Mouse (Mus musculus): ENCODE measurements around the gene Olfr1377.
"Not testable (repeated sequence)": the region's sequence is repeated elsewhere in the genome, so short reads cannot be mapped to it uniquely, and the experiment has no call there.

The Olfr1377 gene

GRCm38 (mm10) chr11:50981667-50982066, at the start of gene Olfr1377:
Gene Olfr1377, plus strand, starts transcription at chr11:50981967.
- no peak for DNase-seq (ENCODE audit: low spot score)

- DNase-seq (ENCODE audit: low spot score): no peak
Measured at GRCm38 (mm10) chr11:50932040-50932439, 49.7 kb upstream of the Olfr1377 start.

- DNase-seq (ENCODE audit: low spot score): no peak
Measured at GRCm38 (mm10) chr11:50938435-50938834, 43.3 kb upstream of the Olfr1377 start.

- no peak for DNase-seq (ENCODE audit: low spot score)
Measured at GRCm38 (mm10) chr11:50939621-50940366, 42.0 kb upstream of the Olfr1377 start.

- DNase-seq (ENCODE audit: low spot score): no peak
Measured at GRCm38 (mm10) chr11:50942386-50942785, 39.4 kb upstream of the Olfr1377 start.

- no peak for DNase-seq (ENCODE audit: low spot score)
Measured at GRCm38 (mm10) chr11:50943506-50943905, 38.3 kb upstream of the Olfr1377 start, which contains the start of gene 4933414I15Rik. Gene 4933414I15Rik, minus strand, starts transcription at chr11:50943765.

- DNase-seq (ENCODE audit: low spot score): no peak
Measured at GRCm38 (mm10) chr11:50952290-50952689, 29.5 kb upstream of the Olfr1377 start.

GRCm38 (mm10) chr11:50953665-50954064, 28.1 kb upstream of the Olfr1377 start, which contains the start of gene Prop1:
Gene Prop1, minus strand, starts transcription at chr11:50953765.
- DNase-seq (ENCODE audit: low spot score): no peak

GRCm38 (mm10) chr11:50964886-50965285, 16.9 kb upstream of the Olfr1377 start:
- no peak for DNase-seq (ENCODE audit: low spot score)

- DNase-seq (ENCODE audit: low spot score): no peak
Measured at GRCm38 (mm10) chr11:50966230-50966629, 15.5 kb upstream of the Olfr1377 start, which contains the start of gene Olfr1378. Gene Olfr1378, plus strand, starts transcription at chr11:50966530.

GRCm38 (mm10) chr11:50977216-50977615, 4.6 kb upstream of the Olfr1377 start:
- DNase-seq (ENCODE audit: low spot score): no peak

- DNase-seq (ENCODE audit: low spot score): no peak
Measured at GRCm38 (mm10) chr11:51003296-51003695, 21.5 kb downstream of the Olfr1377 start, which contains the start of gene Olfr51. Gene Olfr51, plus strand, starts transcription at chr11:51003596.

- no peak for DNase-seq (ENCODE audit: low spot score)
Measured at GRCm38 (mm10) chr11:51011821-51012220, 30.1 kb downstream of the Olfr1377 start.

- DNase-seq (ENCODE audit: low spot score): no peak
Measured at GRCm38 (mm10) chr11:51013936-51014335, 32.2 kb downstream of the Olfr1377 start, which contains the start of gene Olfr54. Gene Olfr54, plus strand, starts transcription at chr11:51014236.

- DNase-seq (ENCODE audit: low spot score): no peak
Measured at GRCm38 (mm10) chr11:51016341-51016740, 34.6 kb downstream of the Olfr1377 start.

GRCm38 (mm10) chr11:51026811-51027210, 45.0 kb downstream of the Olfr1377 start:
- DNase-seq (ENCODE audit: low spot score): not testable (repeated sequence)

GRCm38 (mm10) chr11:51029381-51029780, 47.6 kb downstream of the Olfr1377 start:
- not testable (repeated sequence) for DNase-seq (ENCODE audit: low spot score)

- DNase-seq (ENCODE audit: low spot score): no peak
Measured at GRCm38 (mm10) chr11:51030225-51030624, 48.5 kb downstream of the Olfr1377 start.

- DNase-seq (ENCODE audit: low spot score): no peak
Measured at GRCm38 (mm10) chr11:51032851-51033250, 51.1 kb downstream of the Olfr1377 start.

GRCm38 (mm10) chr11:51034141-51034540, 52.4 kb downstream of the Olfr1377 start:
- not testable (repeated sequence) for DNase-seq (ENCODE audit: low spot score)

GRCm38 (mm10) chr11:51035951-51036350, 54.2 kb downstream of the Olfr1377 start:
- no peak for DNase-seq (ENCODE audit: low spot score)

All from spleen, adult 12 weeks (tissue).